Mouse (Mus musculus) CH12F3 (cell line): ENCODE measurements around the gene Gm20388.

ENCODE experiments used
- in situ Hi-C: fragments of 300-500 bp; cut with MboI; formaldehyde crosslinking; loops from 2 replicates; pipeline ENCODE4 v1.14.3; 2020; ENCODE audit warnings: low sequenced_read_pairs

The Gm20388 gene

DNA sequence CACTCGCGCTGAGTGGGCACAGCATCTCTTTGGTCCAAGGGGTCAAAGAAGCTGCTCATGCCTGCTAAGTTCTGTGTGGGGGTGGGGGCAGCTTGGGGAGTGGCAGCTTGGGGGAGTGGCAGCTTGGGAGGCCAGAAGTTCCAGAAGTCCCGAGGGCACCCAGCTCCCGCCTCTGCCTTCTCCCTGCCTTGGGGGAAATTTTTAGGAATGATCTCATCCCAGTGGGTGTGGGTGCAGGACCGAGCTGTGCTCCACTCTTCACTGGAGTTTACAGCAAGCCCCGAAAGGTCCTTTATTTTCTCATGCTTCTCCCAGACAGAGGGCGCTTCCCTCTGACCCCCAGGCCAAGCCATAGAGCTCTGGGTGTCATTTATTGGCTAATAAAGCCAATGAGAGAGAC, 2126.6 kb downstream of the Gm20388 start:
- in situ Hi-C loops = no loop called here

DNA sequence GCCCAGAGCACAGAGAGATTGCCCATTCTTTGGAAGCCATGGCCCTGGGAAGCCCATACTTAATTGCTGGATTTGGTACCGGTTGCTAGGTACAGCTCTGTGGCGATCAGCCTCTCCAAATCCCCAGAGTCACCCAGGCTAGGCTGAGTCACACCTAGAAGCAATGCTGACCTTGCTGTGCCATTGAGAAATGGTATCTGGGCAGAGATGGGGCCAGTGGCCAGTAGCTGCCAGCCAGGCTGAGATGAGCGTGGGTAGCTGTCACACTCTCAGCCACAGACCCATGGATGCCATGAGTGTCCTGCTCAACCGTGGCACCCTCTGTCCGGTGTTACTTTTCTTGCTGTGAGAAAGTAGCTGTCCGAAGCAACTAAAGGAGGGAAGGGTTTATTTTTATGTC, 2127.4 kb downstream of the Gm20388 start:
- in situ Hi-C loops = no loop called here

DNA sequence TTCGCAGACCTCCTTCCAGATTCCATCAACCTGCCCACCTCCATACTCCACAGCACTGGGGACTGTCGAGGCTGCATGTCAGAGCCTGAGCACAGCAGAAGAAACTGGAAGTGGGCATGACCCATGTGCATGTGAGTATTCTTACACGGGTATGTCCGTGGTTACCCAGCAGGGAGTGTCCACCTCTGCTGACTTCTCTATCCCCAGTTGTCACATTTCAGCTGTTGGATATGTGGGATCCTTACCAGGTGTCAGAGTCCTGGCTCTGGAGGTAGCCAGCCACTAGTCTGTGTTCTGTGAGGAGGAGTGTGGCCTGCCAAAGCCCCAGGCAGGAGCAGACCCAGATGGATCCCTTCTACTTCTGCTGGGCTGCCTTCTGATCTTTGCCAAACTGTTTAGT, 2128.8 kb downstream of the Gm20388 start:
- in situ Hi-C loops = no loop called here

DNA sequence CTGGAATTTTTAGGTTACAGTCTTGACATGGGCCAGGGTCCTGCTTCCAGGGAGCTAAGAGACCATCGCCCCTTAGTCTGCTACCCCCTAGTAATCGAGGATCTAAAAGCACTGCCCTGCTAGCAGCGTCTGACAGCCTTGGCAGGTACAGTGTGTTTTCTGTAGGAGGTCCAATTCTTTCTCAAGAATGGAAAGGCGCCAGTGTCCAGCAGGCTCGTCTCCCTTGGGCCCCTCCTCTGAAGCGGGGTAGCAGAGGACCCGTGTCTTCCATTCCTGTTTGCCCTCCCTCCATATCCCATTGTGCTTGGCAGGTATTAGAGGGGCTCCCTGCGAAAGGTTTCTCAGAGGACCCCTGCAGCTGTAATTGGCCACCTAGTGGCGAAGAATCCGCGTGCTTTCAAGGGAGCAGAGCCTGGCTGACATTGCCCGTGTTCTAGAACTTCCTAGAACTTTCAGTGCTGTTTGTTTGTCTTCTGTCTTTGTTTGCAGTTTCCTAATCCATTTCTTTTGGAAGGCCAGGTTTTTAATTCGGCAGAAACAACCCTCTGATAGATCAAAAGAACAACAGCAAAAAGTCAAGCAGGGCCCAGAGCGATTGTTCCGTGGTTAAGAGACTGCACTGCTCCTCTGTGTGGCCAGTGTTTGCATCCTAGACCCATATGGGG, 2136.7 kb downstream of the Gm20388 start:
- in situ Hi-C loops = no loop called here

DNA sequence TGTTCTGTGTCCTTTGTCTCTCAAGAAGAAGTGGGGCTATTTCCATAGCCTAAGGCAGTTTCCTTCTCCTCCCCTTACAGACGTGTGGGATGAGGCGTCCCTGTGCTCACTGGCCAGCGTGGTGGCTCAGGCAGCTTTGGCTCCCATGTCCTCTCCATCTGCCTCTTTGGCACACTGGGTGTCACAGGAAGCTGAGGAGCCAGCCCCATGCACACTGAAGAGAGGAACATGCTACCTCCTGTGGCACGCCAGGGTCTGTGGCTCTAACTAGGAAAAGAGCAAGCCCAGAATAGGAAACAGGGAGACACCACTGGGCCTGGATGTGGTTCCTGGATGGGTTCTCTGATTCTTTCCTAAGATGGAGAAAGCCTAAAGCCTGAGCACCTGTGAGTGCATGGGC, 2138.6 kb downstream of the Gm20388 start:
- in situ Hi-C loops = no loop called here

DNA sequence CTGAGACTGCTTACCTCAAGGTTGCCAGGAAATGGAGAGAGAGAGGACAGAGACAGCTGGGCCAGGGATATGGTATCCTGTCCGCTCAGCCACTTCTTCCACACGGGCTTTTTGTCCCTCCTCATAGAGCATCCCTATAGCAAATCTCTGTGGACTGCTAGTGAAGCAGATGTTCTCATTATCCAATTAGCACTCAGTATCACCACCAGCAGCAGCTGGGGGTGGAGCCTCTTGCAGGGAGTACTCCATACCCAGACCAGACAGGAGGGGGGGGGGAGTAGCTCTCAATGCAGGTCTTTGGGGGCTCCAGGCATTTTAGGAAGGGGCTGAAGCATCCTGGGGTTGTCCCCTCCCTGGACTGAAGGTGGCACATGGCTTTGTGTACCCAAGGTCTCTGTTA, 2139.3 kb downstream of the Gm20388 start:
- in situ Hi-C loops = no loop called here

DNA sequence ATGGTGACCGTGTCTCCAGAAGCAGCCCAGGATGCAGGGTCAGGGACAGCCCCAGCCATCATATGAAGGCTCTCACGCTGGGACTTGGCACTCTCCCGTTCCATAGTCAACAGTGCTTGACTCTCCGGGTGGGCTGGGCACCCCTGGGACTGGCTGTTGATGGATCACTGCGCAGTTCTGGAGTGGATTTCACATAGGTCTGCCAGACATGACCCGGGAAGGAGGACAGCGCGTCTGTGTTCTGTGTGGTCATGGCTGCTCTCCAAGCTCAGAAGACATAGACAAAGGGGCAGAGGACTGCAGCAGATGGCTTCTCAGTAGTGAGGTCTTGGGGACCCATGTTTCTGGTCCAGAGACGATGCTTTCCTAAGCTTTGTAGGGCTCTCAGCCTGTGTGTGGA, 2140.0 kb downstream of the Gm20388 start:
- in situ Hi-C loops = no loop called here

DNA sequence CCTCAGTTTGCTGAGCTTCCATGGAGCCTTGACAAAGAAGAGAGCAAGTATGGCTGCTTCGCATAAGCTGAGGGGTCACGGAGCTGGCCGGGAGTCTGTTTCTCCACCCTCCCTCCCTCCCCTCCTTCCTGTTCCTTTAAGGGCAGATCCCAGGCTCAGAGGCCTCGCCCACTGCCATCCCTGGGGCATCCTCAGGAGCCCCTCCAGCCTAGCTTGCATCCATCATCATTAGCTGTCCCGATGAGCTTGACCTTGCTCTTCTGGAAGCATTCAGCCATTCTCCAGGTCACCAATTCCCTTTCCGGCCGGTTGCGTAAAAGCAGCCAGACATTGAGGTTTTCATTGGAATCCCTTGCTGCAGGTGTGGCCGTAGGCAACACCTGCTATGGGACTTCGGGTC, 2144.7 kb downstream of the Gm20388 start:
- in situ Hi-C loops = no loop called here

DNA sequence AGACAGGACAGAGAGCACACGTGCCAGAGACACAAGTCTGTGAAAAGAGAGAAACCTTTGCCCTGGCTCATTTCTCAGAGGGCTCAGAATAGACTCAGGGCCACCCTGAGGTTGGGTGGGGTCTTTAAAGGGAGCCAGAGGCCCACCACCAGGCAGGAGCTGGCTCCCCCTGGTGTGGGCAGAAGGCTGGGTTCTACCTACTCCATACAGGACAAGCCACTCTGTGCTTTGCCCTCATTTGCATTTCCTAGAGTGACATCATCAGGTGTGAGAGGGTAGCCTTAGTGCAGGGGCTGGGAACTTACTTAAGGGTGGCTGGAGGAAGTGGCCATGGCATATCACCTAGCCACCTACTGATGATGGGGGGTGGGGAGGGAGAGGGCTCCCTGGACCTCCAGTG, 2145.5 kb downstream of the Gm20388 start:
- in situ Hi-C loops = no loop called here

DNA sequence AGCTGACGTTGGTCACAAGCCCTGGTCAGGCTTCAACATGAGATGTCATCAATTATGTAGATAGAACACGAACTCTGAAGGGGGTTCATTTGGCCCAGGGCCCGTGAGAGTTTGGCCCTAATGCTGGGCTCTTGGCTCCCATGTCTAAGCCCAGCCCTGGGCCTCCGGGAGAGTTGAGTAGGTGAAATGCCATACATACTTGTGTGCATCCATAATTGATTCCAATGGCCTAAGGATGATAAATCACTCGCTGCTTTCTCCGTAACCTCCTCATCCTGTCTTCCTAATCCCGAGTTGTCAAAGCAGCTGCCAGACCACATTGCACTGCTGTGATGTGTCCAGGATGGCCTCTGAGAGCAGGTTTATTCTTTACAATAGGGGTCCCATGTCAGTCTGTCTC, 2146.2 kb downstream of the Gm20388 start:
- in situ Hi-C loops = no loop called here

DNA sequence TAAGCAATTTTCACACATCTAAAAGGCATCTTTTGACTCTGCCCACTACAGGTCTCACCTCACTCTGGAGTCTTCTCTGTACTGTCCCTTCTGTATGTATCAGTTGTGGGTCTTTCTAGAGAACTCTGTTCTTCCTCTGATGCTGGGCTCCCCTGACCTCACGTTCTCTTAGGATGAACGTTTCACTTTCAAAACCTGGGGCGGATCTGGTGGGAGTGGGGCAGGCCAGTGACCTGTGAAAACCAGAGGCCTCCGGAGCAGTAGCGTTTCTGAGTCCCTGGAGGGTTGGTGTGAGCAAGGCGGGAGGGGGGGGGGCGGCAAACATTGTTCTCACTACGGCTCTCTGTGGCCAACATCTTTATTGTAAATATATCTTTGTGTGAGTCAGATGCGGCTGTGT, 2147.9 kb downstream of the Gm20388 start:
- in situ Hi-C loops = no loop called here

DNA sequence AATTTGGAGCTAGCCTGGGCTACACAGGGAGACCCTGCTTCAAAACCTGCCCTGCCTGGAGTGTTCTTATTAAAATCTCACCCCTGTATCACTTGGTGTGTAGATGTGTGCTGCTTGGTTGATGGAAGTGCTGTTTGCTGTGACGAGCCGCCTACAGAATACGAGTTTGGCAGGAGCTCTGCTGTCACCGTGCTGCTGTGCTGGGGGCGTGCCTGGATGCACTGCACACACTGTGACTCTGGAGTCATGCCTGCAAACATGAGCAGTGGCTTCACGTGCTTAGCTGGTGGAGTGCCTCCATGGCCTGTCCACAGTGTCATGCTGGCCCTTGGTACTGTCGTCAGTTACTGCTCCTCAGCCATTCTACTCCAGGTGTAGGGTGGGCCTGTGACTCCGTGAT, 2148.3 kb downstream of the Gm20388 start:
- in situ Hi-C loops = no loop called here

DNA sequence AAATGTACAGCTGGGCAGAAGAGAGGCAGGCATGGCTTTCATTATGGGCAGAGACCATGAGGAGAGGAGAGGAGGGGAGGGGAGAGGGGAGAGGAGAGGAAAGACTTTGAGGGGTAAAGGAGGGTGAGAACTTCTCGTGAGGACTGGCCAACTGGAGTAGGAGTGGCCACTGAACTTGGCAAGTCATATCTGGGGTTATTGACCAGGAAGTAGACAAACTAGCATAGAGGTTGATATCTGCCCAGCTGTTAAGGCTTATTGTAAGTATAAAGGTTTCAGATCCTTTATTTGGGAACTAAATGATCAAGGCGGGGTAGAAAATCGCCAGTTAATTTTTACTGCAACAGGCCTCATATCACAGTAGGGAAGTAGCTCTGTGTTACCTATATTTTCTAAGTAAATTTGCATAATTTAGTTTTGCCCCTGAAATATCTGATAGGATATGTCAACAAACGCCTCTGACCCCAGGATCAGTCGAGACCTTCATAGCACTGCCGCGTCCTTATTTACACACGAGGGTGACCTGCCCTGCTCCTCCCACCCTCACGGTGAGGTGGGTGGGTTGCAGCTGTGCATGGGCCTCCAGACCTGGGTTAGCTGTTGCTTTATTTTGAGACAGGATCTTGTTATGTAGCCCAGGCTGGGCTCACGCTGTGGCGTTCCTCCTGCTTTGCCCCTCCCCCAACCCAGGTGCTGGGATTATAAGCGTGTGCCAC, 2152.0 kb downstream of the Gm20388 start:
- in situ Hi-C loops = no loop called here

DNA sequence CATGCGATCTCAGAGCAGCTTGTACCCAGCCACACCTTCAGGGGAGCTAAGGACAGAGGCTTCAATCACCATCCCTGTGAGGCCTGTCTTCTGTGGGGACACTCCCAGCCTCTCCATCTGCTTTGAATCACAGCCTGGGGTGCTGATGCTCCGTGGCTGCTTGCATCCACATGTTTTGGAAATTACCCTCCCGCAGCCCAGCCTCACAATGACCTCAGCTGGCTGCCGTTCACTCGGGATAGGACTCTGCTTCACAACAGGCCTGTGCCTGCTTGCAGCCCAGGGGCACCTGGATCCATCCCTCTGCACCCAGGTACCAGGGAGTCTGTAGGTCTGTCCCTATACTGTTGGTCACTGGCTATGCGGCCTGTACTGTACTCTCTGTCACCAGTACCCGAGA, 2153.7 kb downstream of the Gm20388 start:
- in situ Hi-C loops = no loop called here

DNA sequence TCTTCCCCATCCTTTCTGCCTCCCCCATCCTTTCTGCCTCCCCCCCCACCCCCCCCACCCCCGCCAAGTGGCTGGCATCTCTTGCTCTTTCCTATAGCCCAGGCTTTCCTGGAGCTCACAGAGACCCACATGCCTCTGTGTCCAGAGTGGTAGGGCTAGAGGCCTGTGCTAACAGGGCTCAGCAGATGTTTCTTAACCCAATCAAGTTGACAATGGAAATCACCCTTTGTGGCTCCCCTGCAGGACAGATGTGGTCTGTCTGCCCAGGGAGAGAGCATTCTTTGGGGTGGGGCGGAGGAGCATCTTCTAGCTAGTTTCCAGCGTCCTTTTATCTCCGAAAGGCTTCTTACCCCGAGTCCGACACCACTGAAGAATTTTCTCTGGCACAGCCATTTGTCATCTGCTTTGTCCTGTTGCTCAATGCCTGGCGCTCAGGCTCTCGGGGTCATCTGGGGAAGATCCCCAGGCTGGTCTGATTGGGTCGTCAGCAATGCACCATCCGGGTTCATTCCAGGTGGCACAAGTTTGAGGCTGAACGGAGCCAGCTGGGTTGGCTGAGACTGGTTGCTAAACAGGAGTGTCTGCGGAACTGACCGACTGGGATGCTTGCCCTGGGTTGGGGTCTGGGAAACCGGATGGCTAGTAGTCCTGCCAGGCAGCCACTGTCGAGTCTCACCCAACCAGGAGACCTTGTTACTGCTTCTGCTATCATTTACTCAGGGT, 2157.3 kb downstream of the Gm20388 start:
- in situ Hi-C loops = no loop called here

DNA sequence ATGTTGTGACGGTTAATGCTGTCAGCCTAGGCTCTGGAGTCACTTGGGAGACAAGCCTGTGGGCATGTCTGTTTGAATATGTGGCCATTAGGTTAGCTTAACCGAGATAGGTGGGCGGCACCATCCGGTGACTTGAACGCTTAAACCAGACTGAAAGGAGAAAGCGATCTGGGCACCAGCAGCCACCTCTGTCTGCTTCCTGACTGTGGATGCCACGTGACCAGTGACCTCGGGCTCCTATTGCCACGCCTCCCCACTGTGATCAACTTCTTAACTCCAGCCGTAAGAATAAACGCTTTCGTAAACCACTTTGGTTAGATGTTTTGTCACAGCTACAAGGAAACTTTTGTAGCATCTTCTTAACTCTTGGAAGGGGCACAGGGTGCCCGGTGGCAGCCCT, 2158.0 kb downstream of the Gm20388 start:
- in situ Hi-C loops = no loop called here

DNA sequence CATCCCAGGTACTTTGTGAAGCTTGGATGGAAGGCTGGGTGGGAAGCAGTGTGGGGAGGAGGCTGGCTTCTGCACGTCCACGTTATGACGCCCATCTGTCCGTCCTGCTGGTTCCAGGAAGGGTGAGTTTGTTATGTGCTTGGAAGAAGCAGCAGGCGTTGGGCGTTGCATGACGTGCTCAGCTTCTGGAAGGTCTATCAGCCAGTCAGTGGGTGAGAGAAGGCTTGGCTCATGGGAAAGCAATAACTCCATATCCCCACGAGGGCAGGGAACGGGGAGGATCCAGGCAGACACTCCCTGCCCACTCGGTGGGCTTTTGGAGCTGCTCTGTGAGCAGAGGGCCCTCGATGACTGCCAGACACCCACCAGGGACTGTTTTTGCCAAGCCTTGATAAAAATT, 2158.6 kb downstream of the Gm20388 start:
- in situ Hi-C loops = no loop called here

DNA sequence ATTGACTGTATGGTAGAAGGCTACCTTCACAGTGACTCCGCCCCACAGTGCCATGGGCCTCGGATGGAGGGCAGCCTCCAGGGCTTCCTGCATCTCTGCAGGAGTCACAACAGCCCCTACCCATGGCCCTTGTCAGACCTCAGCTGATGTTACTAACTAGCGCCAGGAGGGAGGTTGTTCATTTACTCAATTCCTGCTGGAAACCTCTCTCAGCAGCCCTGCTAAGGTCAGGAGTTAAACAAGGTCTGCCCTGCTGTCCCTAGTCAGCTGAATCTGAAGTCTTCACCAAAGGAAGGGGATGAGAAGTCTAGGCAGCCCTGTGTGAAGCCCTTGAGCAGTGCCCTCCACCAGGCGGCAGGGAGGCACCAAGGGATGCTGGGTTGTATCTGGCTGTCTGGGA, 2160.6 kb downstream of the Gm20388 start:
- in situ Hi-C loops = no loop called here

DNA sequence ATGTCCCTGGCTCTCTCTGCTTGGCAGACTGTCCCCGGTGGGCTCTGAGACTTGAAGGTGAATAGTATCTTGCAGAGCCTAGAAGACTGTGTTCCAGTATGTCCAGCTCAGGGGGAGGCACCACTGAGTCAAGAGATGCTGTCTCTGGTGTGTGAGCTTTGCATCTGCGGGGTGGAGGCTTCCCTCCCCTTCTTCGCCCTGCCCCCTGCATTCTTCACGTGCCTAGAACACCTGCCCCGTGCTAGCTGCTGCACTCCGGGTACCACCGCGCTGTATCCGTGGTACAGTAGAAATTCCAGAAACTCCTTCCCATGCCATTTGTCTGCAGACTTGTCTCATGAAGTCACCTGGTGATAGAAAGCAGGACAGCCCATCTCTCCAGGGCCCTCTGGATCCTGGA, 2163.3 kb downstream of the Gm20388 start:
- in situ Hi-C loops = no loop called here

DNA sequence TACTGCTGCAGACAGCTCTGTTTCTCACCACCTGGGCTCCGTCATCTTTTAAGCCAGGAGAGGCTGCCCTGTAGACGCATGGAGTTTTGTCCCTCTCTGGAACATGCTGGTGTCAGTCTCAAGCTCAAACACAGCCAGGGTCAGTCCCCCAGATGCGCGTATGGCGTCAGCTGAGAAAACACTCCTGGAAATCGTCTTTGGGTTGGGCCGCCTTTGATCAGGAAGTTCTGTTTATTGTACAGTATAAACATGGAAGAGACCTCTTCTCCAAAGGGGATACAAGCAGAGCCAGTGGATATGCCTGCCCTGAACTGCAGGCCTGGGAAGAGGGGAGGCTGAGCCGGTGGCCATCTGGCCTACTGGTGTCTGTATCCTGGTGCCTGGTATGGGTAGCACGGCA, 2163.8 kb downstream of the Gm20388 start:
- in situ Hi-C loops = no loop called here

DNA sequence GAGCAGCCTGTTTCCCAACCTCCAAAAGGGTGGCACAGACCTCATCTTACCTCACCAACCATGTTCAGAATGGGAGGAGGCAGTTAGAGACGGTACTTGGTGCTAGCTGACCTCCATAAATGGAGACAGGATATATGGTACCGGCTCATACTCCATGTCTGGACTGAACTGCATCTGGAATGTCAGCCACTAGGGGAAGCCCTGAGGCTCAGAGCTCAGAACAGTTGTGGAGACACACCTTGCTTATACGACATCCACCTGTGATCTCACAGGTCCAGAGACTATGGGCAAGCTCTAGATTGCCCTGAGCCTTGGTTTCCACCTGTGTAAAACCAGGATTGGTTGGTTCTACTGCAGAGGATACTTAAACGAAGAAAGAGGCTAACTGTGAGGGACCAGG, 2164.3 kb downstream of the Gm20388 start:
- in situ Hi-C loops = no loop called here

DNA sequence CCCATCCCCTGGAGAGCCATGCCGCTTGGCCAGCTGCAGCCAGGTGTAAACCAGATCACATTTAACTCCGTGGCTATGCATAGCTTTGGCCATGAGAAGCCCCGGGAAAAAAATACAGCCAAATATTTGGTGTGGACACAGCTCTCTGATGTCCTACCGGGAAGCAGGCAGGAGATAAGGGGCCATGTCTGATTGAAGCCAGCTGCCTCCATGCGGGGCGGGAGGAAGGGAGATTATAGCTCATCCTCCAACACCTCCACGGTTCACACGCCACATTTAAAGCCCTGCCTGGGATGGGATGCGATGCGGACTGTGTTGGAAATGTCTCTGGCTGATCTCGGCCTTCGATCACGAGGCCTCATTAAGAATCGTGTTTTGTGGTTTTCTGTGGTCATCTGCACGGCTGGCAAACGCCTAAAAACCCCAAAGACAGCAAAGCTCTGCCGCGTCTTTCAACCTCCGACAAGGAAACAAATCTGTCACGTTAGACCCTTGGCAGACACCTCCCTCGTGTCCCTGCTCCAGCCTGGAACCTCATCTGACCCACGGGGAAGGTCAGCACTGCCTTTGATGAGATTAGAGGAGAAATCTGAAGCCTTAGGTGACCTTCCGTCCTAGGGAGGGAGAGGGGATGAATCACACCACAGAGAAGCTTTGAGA, 2165.7 kb downstream of the Gm20388 start:
- in situ Hi-C loops = no loop called here
